Mouse (Mus musculus): ENCODE data around the gene Rpgrip1l.

The Rpgrip1l gene

DNA sequence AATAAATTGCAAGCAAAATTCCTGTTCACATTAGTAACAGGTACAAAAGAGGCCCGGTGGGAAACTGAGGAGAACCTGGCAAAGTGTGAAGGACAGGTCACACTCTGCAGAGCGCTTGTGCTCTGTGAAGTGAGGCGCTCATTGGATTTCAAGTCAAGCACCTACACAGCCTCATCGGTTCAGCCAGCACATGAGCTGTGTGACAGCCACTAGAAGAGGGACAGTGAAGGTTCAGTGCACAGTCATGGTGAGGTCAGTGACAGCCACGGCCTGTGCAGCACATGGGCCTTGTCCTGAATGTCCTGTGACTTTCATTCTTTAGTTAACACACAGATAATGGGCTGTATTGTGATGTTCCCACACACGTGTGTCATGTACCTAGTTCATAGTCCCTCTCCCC lies 107.2 kb downstream of the Rpgrip1l start:
- in situ Hi-C loops (cut with MseI, MboI), result no loop called here

- in situ Hi-C loops (cut with MseI, MboI), result no loop called here
These were observed 111.9 kb downstream of the Rpgrip1l start for GRCm38 (mm10) chr8:91201184-91201583.

- in situ Hi-C loops (cut with MseI, MboI), result no loop called here
These were observed 113.2 kb downstream of the Rpgrip1l start, which contains the start of gene Aktip for GRCm38 (mm10) chr8:91199876-91200275. Gene Aktip (minus strand): TSS chr8:91199976.

DNA sequence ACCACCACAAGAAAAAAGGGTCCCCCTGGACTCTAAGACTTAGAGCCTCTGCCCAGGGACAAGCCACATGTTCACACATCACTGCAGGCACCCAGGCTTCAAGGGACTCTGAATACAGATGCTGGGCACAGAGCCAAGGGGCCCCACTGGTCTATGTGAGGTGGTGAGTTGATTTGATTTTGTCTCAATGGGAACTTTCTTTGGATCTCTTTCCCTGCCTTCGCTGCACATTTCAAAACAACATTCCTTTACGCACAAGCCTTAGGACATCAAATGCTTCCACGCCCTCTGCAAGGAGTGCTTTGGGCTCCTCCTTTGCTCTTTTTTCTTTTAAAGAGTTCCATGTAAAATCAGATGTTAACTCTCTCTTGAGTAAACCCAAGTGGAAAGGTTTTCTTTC lies 115.0 kb downstream of the Rpgrip1l start:
- in situ Hi-C loops (cut with MseI, MboI), result no loop called here

DNA sequence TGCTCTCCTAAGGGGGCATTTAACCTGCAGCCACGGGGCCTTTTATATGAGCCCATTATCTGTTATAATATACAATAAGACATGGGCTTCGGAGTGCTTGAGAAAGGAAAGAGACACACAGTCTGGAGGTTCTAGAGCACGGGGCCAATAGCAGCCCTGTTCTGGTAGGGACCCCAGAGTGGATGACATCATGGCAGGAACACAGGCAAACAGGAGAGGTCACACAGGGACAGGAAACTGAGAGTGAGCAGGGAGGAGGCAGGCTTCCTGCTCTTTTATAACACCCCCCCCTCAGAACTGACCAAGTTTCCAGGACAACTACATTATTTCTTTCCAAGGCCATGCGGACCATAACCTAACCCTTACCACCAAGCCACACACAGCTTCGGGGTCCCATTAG lies 115.8 kb downstream of the Rpgrip1l start:
- in situ Hi-C loops (cut with MseI, MboI), result no loop called here

DNA sequence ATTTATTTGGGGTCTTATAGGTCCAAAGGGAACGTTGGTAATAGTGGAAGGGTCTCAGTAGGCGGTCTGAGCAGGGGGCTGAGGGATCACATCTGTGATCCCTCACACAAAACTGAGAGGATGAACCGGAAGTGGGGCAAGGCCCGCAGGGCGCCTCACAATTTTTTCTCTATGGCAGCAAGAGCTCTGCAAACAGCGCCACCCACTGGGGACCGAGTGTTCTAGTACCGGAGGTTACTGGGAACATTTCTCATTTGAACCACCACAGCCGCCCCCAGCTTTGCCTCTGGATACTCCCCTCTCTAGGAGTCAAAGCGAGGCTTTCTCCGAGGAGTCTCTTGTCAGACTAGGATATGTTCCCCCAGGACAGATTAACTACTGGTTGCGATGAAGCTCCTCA lies 116.4 kb downstream of the Rpgrip1l start:
- in situ Hi-C loops (cut with MseI, MboI), result no loop called here

DNA sequence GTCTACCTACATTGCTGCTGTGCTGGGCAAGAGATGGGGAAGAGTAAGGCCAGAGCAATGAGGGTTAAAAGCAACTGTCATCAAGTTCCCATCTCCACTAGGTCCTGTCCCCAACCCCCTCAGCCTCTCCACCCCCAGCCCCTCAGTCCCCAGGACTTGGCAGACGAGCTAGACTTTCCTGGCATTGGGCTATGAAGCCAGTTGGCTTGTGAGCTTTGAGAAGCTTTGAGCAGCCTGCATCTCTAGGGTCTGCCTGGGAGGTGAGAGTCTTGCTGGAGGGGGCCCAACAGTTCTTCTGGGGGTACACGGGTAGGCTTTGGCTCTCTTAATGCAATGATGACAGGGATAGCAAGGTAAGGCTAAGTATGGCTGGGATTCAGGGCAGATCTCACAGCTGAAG lies 119.0 kb downstream of the Rpgrip1l start:
- in situ Hi-C loops (cut with MseI, MboI), result no loop called here

DNA sequence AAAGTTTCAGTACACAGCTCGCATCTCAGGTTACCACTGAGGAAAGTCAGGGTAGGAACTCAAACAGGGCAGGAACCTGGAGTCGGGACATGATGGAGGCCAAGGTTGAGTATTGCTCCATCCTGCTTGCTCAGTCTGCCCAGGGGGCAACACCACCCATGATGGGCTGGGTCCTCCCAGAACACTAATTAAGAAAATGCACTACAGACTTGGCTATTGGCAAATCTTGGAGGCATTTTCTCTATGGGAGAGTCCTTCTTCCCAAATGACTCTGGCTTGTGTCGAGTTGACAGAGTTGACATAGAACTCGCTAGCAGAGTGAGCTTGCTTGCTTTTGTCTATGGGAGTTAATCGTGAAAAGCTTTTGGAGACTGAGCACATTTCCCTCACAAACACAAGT lies 120.1 kb downstream of the Rpgrip1l start:
- in situ Hi-C loops (cut with MseI, MboI), result no loop called here

DNA sequence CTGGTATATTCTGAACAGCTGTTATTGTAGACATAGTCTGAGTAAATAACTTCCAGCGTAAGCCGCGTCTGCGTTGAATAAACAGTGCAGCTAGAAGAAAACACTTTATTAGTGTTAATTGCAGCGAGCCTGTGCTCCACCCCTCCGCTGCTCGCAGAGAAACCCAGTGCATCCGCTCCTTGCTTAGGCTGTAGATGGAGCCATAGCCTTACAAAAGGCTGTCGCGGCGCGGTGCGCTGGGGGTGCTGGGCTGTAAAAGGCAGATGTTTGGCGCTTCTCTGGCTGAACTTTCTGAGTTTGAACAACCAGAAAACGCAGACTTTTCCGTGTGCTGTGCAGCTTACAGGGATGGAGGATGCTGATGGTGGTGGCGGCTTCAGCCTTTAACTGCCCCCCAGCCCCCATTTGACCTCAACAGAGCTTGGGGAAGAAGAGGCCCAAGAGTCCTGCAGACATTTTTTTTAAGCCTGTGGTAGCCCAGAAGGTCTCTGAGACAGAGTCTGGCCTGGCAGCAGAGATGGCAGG lies 122.2 kb downstream of the Rpgrip1l start:
- in situ Hi-C loops (cut with MseI, MboI), result no loop called here

DNA sequence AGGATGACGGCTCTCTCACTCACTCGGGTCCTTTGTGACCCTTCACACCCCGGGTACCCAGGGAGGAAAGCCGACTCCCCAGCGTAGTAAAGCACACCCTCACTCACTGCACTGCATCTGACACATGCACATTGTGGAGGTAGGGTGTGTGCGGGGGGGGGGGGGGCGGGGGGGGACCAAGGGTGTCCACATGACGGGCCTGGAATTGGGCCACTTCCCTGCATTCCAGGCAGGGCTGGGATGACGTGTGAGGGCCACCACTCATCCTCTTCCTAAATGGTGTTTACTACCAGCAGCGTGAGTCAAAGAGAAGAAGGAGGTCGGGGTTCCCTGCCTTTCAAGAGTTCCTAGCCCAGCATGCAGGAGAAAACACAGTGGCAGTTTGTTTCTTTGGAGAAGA lies 124.9 kb downstream of the Rpgrip1l start:
- in situ Hi-C loops (cut with MseI, MboI), result no loop called here

- in situ Hi-C loops (cut with MseI, MboI), result no loop called here
These were observed 126.7 kb downstream of the Rpgrip1l start for GRCm38 (mm10) chr8:91186372-91186771.

DNA sequence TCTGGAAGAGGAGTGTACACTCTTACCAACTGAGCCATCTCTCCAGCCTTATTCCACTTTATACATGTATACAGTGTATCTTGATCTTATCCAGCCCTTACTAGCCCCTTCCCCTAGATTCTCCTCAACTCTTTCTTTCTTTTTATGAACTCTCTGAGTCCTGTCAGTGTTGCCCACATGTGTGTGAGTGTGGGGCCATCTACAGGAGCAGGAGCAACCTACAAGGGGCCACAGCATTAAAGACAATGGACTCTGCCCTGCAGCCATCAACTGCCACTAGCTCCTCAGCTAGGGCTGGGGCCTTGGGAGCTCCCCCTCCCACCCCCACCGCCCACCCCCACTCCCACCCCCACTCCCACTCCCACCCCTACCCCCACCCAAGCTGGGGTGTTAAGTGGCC lies 135.4 kb downstream of the Rpgrip1l start:
- in situ Hi-C loops (cut with MseI, MboI), result no loop called here

DNA sequence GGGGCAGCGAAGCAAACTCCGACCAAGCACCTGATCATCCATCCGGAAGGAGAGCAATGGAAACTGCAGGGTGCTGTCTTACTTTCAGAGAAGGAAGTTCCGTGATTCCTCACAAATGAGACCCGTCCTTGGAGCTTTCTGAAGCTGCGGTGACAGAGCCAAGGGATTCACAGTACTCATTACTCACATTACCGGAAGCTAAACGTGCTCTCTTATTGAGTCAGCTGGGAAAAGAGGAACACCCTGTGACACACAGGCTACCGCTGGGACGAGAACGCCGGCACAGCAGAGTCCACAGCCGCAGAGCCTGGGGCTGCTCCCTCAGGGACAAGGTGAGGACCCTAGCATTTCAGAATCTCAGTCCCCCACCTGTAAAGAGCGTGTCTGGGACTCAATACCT lies 136.9 kb downstream of the Rpgrip1l start:
- in situ Hi-C loops (cut with MseI, MboI), result no loop called here

GRCm38 (mm10) chr8:91171605-91172004 lies 141.5 kb downstream of the Rpgrip1l start:
- in situ Hi-C loops (cut with MseI, MboI), result no loop called here

- in situ Hi-C loops (cut with MseI, MboI), result no loop called here
These were observed 142.1 kb downstream of the Rpgrip1l start for GRCm38 (mm10) chr8:91170914-91171313.

DNA sequence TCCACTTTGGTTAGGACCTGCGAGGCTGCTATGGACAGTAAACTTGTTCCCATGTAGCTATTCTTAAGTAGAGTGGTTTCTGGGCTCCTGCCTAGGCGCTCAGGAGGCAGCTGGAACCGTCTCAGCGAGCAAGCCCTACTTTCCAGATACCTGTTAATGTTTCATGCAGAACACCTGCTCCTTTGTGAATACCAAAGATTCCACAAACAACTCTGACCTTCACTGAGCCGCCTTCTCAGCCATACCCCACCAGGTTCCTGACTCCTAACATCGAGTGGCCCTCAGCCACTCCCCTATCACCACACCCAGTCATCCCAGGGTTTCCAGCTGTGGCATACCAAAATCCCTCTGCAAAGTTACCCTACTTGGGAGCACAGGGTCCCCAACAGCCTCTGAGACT lies 142.9 kb downstream of the Rpgrip1l start:
- in situ Hi-C loops (cut with MseI, MboI), result no loop called here
